Mouse (Mus musculus) limb, embryonic 15.5 days (tissue): ENCODE results near the gene Gabpb2. TPM values are rescaled to one million over a fixed set of nuclear protein-coding genes. Genes with fewer than 3 reads are reported as not detected.

ENCODE experiments used
- ATAC-seq: fragments of 200-750 bp; cut with Nextera tagmentation; 2 replicates; pipeline ENCODE4 v1.8.0; 2017; ENCODE audit warnings: low read depth, moderate TSS enrichment; ENCODE audit not compliant: insufficient number of reproducible peaks, low FRiP score, low TSS enrichment
- H3K27ac ChIP-seq: fragments of 300-500 bp; sonication (generic); 2 replicates; pipeline ENCODE4 v1.5.1; 2015; ENCODE audit warnings: moderate library complexity, mild to moderate bottlenecking, inconsistent platforms
- H3K27me3 ChIP-seq: fragments of 300-500 bp; sonication (generic); 2 replicates; pipeline ENCODE4 v1.6.1; 2015; ENCODE audit warnings: inconsistent platforms
- H3K36me3 ChIP-seq: fragments of 300-500 bp; sonication (generic); 2 replicates; pipeline ENCODE4 v1.6.1; 2015; ENCODE audit warnings: inconsistent platforms
- H3K4me1 ChIP-seq: fragments of 300-500 bp; sonication (generic); 2 replicates; pipeline ENCODE4 v1.6.1; 2015; ENCODE audit warnings: inconsistent platforms
- H3K4me2 ChIP-seq: fragments of 300-500 bp; sonication (generic); 2 replicates; pipeline ENCODE4 v1.6.1; 2015; ENCODE audit warnings: mild to moderate bottlenecking, inconsistent platforms
- H3K4me3 ChIP-seq: fragments of 300-500 bp; sonication (generic); 2 replicates; pipeline ENCODE4 v1.5.1; 2015; ENCODE audit warnings: mild to moderate bottlenecking, inconsistent platforms
- H3K9ac ChIP-seq: fragments of 300-500 bp; sonication (generic); 2 replicates; pipeline ENCODE4 v1.6.1; 2015; ENCODE audit warnings: inconsistent platforms
- H3K9me3 ChIP-seq: fragments of 300-500 bp; sonication (generic); 2 replicates; pipeline ENCODE4 v1.6.1; 2016; ENCODE audit warnings: inconsistent platforms
- WGBS: fragments of 180-500 bp; shearing (Covaris S2); methylation state at CpG from one replicate; pipeline ENCODE4 v1.1.7; 2015; 5-methylcytosine and 5-hydroxymethylcytosine counted together
- polyA plus RNA-seq: library from polyadenylated mRNA; unstranded; fragments of >200 nt; fragmentation: Nextera tagmentation; extraction: Ambion mirVana; gene quantifications from 2 replicates; pipeline ENCODE4 v1.2.1, GENCODE M21; 2015

Gabpb2 gene
- polyA plus RNA-seq = 8.6 and 10.4 TPM in 2 replicates

DNA sequence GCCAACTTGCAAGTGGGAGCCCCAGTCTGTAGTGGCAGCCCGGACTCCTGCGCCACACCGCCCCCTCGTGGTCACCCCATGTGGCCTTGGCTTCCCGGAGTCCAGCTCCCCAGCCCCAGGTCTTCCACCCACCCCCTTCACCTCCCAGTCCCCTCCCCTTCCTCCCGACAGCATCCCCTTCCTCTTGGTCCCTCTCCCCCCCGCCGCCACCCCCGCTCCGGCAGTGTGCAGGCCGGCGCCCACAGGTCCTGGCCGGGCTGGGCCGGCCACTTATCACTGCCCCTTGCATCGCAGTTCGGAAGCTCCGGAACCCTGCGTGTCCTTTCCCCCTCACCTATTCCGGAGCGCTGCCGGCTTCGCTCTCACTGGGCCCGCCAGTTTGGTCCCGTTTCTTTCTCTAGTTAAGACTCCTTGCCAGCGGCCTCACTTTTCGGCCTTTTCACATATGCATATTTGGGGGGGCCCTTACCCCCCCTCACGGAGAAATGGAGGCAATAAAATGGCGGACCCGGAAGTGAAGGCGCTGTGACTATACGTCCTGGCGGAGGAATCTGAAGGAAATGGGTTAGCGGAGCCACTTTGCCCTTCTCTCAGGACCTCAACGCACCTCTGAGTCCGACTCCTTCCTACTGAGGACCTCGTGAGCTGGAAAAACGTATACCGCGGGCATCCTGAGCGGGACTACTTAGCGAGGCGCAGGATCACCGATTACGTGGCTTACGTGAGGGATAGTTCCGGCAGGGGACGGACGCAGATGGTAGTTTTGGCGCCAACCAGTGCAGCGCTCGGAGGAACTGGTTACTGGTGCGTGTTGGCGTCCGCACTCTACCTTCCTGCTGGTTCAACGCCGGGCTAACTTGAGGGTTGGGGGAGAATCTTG lies at the start of gene Gabpb2:
Gene Gabpb2 (minus strand): TSS at position 662 of the 880 bp plus-strand sequence.
- Histone ChIP-seq H3K9ac (peak within 1 kb of the TSS; percentile 89), H3K4me3 (peak within 1 kb of the TSS; percentile 75), H3K9me3 (no peaks in the 10 kb centered on the region), H3K27me3 (no peaks in the 10 kb centered on the region), H3K4me2 (peak within 1 kb of the TSS; percentile 69), H3K36me3 (peaks cover 38% of the 10 kb centered on the region), H3K4me1 (peaks cover 12% of the 10 kb centered on the region), H3K27ac (peak within 1 kb of the TSS; percentile 100)
- WGBS = under 1% methylated on average over 56 of the region's 56 CpGs
- ATAC-seq = peak; percentile 91

DNA sequence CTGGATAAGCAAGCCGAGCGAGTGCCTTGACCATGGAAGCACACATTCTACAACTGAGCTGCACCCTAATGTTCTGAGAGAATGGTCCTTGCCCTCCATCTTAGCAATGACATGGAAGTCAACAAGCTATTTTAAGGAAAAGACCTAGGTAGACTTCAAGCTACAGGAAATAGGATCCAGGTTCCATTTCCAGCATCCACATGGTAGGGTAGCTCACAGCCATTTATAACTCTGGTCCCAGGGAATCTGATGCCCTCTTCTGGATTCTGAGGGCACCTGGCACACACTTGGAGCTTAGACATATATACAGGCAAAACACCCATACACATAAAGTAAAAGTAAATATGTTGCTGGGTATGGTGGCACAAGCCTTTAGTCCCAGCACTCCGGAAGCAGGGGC lies 48.3 kb upstream of the Gabpb2 start:
- H3K27me3 ChIP-seq = no peaks in the 10 kb centered on the region
- no peak overlapping the region for H3K27ac ChIP-seq
- no peaks in the 10 kb centered on the region for H3K9me3 ChIP-seq
- H3K4me2 ChIP-seq = no peak overlapping the region
- no peak overlapping the region for H3K9ac ChIP-seq
- H3K4me3 ChIP-seq = no peak overlapping the region
- ATAC-seq = no peak
- 95% methylated on average over 3 of the region's 3 CpGs for WGBS
- H3K36me3 ChIP-seq = peaks cover 63% of the 10 kb centered on the region
- no peaks in the 10 kb centered on the region for H3K4me1 ChIP-seq

DNA sequence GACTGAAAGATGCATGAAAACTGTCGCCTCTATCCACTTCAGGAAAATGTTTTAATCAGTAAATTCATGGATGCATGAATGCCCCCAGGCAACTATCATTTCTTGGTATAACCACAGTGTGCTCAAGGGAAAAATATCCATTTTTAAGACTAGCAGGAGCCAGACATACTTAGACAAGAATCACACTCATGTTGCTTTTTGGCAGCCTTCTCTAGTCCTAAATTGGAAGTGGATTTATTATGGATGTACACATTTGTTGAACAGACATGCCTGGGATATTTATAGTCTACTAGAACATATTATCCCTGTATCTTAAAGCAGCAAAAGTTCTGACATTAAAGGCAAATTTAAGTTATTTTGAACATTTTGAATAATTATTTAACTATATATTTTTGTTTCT lies 47.0 kb upstream of the Gabpb2 start:
- no peaks in the 10 kb centered on the region for H3K27me3 ChIP-seq
- H3K4me1 ChIP-seq = no peaks in the 10 kb centered on the region
- H3K27ac ChIP-seq = no peak overlapping the region
- H3K4me2 ChIP-seq = no peak overlapping the region
- H3K36me3 ChIP-seq = peaks cover 69% of the 10 kb centered on the region
- no peaks in the 10 kb centered on the region for H3K9me3 ChIP-seq
- no peak for ATAC-seq
- no peak overlapping the region for H3K4me3 ChIP-seq
- no peak overlapping the region for H3K9ac ChIP-seq
- WGBS = 71% methylated on average over 1 of the region's 1 CpGs

DNA sequence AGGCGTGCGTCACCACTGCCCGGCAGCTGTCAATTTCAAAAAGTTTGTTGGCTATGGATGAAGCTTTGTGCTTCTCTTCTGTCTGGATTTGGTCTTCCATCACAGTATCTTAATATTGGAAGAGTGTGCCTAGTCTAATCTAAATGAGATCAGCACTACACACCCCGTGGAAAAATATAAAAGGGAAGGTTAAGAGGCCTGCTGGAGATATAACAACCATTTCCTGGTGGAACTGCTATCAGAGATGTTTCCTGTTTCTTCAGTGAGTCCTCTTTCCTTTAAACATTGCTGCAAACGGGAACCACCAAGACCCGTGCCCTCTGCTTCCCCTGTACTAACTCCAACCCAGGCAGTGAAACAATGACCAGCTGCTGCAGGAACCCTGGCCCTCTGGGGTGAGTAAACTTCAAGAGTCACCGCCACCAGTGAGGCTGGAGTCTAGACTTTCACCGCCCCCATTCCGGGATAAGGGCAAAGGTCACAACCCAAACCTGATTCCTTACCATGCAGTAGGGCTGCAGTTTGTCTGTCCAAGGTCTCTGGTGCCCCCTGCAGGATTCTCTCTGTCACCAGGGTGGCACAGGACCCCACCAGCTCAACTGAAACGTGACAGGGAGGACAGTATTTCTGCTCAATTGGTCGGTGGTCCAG lies 45.5 kb upstream of the Gabpb2 start:
- no peak overlapping the region for H3K4me2 ChIP-seq
- peak overlapping the region; percentile 33; the same call in 1 of the 2 replicates for H3K27ac ChIP-seq
- WGBS = 47% methylated on average over 11 of the region's 11 CpGs
- H3K27me3 ChIP-seq = no peaks in the 10 kb centered on the region
- H3K9ac ChIP-seq = no peak overlapping the region
- no peak for ATAC-seq
- H3K9me3 ChIP-seq = no peaks in the 10 kb centered on the region
- H3K4me1 ChIP-seq = no peaks in the 10 kb centered on the region
- no peak overlapping the region for H3K4me3 ChIP-seq
- peaks cover 71% of the 10 kb centered on the region for H3K36me3 ChIP-seq

DNA sequence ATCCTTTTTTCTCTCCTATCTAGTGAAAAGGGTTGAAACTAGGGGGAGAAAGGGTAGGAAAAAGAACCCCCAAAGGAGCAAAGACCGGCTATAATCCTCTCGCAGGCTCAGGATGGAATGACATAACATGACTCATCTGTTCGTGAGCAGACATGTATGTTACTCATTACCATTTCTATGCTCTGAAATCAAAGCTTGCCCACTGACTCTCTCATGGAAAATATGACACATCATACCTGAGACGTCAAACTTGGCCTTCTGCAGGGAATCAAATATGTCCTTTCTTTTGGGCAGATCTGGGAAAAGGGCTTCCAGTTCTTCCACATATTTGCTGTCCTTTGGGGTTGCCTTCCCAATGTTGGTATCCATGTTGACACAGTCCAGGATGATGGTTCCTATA lies 44.3 kb upstream of the Gabpb2 start:
- no peaks in the 10 kb centered on the region for H3K27me3 ChIP-seq
- no peak overlapping the region for H3K4me3 ChIP-seq
- no peak for ATAC-seq
- 77% methylated on average over 4 of the region's 4 CpGs for WGBS
- no peak overlapping the region for H3K9ac ChIP-seq
- H3K4me1 ChIP-seq = no peaks in the 10 kb centered on the region
- H3K27ac ChIP-seq = no peak overlapping the region
- H3K9me3 ChIP-seq = no peaks in the 10 kb centered on the region
- H3K36me3 ChIP-seq = peaks cover 67% of the 10 kb centered on the region
- no peak overlapping the region for H3K4me2 ChIP-seq

DNA sequence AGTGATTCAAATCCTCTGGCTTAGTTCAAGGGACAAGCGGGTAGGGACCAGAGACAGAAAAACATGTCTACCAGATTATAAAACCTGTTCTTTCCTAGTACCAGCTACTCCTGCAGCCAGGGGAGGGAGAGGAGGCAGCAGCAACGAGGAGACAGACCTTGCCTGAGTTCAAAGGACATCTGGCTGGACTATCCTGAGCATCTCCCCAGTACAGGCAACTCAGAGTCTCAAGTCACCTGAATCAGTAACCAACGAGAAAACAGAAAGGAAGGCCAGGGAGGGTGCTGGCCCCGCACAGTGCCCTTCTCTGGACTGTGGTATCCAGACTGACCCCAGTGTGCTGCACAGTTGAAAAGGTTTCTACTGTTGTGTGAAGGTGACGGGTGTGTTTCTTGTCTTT lies 39.2 kb upstream of the Gabpb2 start:
- ATAC-seq = no peak
- H3K27me3 ChIP-seq = no peaks in the 10 kb centered on the region
- 80% methylated on average over 5 of the region's 5 CpGs for WGBS
- H3K36me3 ChIP-seq = peaks cover 69% of the 10 kb centered on the region
- H3K9me3 ChIP-seq = no peaks in the 10 kb centered on the region
- no peak overlapping the region for H3K4me2 ChIP-seq
- H3K4me3 ChIP-seq = no peak overlapping the region
- no peak overlapping the region for H3K27ac ChIP-seq
- H3K9ac ChIP-seq = no peak overlapping the region
- H3K4me1 ChIP-seq = no peaks in the 10 kb centered on the region

DNA sequence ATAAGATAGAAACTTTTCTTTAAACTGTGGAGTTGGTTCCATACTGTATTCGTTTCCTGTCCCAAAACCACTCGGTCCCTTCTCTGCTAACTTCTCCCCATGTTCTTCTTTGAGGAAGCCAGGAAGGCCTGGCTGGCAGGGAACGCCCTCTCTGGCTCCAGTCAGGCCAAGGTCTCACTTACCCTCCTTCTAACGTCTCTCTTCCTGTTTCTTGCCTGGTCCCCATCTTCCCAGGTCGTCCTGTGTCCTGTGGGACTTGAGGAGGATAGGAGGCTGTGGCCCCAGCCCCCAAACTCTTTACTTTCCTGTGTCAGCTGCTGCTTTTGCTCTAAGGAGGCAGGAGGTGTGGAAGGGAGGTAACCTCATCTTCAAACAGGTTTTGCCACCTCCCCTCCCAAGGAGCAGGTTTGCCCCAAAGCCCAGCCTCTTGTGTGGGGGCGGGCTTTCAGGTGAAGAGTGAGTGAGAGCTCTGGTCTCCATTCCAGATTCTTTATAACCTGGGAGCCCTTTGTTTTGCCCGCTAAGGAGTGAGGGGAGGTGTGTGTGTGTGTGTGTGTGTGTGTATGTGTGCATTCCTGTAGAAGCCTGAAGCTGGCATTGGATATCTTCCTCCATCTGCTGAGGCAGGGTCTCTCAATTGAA lies 33.2 kb upstream of the Gabpb2 start, which contains the start of gene Bnipl:
Gene Bnipl (minus strand): TSS at position 411 of the 642 bp plus-strand sequence.
- Histone ChIP-seq H3K4me1 (no peaks in the 10 kb centered on the region), H3K9me3 (no peaks in the 10 kb centered on the region), H3K4me2 (no peak within 1 kb of the TSS), H3K36me3 (peaks cover 26% of the 10 kb centered on the region), H3K27ac (peak within 1 kb of the TSS; percentile 28), H3K4me3 (0 out of 2 replicates have a peak within 1 kb of the TSS, but pooled peaks have one; percentile 1), H3K9ac (no peak within 1 kb of the TSS), H3K27me3 (no peaks in the 10 kb centered on the region)
- no peak for ATAC-seq
- WGBS = 42% methylated on average over 7 of the region's 7 CpGs

DNA sequence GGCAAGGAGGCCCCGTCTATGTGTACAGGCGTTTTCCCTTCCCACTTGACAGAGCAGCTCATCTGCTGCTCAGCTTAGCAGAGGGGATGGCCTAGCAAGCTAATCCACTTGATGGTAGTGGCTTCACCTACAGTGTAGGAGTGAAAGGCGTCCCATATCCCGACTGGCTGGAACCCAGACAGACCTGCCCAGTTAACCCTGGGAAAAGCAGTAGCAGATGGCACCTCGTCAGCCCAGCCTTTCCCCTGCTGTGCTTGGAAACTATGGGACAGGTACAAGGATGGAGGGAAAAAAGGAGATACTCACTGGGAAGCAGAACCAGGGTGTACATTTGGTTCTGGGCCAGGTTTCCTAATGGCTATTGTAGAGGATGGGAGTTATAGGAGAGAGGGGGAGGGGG lies 32.6 kb upstream of the Gabpb2 start:
- Histone ChIP-seq H3K4me2 (no peak overlapping the region), H3K4me1 (no peaks in the 10 kb centered on the region), H3K4me3 (no peak overlapping the region), H3K27ac (peak overlapping the region; percentile 8; the same call in 1 of the 2 replicates), H3K36me3 (peaks cover 21% of the 10 kb centered on the region), H3K9me3 (no peaks in the 10 kb centered on the region), H3K27me3 (no peaks in the 10 kb centered on the region), H3K9ac (no peak overlapping the region)
- ATAC-seq = no peak
- 64% methylated on average over 5 of the region's 5 CpGs for WGBS

DNA sequence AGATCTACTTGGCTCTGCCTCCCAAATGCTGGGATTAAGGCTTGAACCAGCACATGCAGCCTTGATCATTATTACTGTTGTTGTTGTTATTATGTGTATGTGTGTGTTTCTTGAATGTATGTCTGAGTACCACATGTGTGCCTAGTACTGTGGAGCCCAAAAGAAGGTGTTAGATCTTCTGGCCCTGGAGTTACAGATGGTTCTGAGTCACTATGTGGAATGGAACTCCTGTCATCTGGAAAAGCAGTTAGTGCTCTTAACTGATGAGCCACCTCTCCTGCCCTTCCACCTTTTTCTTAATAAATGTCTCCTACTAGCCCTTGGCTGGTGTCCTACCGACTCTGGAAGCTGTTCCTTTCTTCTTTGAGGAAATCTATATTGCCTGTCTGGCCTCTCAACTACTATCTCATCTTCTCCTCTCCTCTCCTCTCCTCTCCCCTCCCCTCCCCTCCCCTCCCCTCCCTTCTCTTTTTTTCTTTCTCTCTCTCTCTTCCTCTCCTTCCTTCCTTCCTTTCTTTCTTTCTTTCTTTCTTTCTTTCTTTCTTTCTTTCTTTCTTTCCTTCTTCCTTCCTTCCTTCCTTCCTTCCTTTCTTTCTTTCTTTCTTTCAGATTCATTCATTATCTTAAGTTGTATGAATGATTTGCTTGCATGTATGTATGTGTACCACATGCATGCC lies 30.1 kb upstream of the Gabpb2 start:
- Histone ChIP-seq H3K9me3 (no peaks in the 10 kb centered on the region), H3K4me1 (no peaks in the 10 kb centered on the region), H3K9ac (no peak overlapping the region), H3K4me2 (no peak overlapping the region), H3K27me3 (no peaks in the 10 kb centered on the region), H3K27ac (no peak overlapping the region; the same call in 1 of the 2 replicates), H3K4me3 (no peak overlapping the region), H3K36me3 (peaks cover 3% of the 10 kb centered on the region; the same call in 1 of the 2 replicates)
- ATAC-seq = no peak
- WGBS = 53% methylated on average over 1 of the region's 1 CpGs

DNA sequence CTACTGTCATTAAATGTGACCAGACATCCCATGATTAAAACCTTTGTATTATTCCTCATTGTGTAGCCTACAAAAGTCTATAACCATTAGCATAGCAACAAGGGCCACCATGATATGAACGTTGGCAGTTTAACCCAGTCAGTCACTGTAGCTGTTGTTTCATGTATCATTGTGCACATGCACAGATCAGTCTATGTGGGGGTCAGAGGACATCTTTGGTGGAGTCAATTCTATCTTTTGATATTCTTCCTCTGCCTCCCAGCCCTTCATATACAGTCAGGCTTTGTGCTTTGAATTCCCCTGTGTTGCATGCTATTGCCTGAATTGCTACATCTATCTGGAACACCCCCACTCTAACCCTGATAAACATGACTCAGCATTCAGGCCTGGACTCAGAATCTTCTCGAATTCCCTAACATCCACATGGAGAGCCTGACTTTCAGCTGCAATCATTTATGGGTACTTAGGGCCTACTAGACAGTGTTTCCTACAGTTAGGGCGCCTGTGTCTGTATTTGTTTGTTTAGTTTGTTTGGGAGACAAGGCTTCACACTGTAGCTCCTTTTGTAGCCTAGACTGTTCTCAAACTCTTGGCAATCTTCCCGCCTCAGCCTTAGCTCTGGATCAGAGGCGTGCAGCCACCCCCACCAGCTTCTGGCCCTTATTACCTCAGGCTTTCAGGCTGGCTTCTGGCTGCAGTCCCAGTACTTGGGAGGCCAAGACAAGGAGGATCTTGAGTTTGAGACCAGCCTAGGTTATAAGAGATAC lies 28.9 kb upstream of the Gabpb2 start:
- Histone ChIP-seq H3K4me3 (no peak overlapping the region), H3K27me3 (no peaks in the 10 kb centered on the region), H3K4me1 (no peaks in the 10 kb centered on the region), H3K9ac (no peak overlapping the region), H3K36me3 (0 out of 2 replicates have a peak, but pooled peaks cover 2% of the 10 kb centered on the region), H3K27ac (no peak overlapping the region), H3K9me3 (no peaks in the 10 kb centered on the region), H3K4me2 (no peak overlapping the region)
- no peak for ATAC-seq
- 77% methylated on average over 5 of the region's 5 CpGs for WGBS

DNA sequence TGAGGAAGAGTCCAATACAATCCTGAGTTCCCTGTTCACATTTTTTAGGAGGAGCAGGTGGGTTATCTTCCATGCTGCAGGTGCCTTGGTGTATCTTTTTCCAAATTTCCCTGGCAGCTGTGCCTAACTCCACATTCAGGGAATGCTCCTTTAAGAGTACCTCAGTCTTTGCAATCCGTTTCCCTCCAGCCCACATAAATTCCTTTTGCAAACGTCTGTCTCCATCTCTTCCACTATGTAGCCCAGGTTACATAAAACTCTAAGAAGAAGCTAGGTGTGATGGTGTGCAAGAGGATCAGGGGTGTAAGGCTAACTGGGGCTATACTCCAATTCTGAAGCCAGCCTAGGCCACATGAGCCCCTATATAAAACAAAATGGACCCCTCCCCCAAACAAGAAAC lies 25.4 kb upstream of the Gabpb2 start:
- peaks cover 6% of the 10 kb centered on the region for H3K36me3 ChIP-seq
- no peak overlapping the region for H3K9ac ChIP-seq
- ATAC-seq = no peak
- WGBS = 63% methylated on average over 2 of the region's 2 CpGs
- H3K9me3 ChIP-seq = no peaks in the 10 kb centered on the region
- H3K27me3 ChIP-seq = no peaks in the 10 kb centered on the region
- no peak overlapping the region for H3K4me2 ChIP-seq
- H3K27ac ChIP-seq = no peak overlapping the region
- peaks cover 6% of the 10 kb centered on the region; the same call in 1 of the 2 replicates for H3K4me1 ChIP-seq
- no peak overlapping the region for H3K4me3 ChIP-seq
